Mouse (Mus musculus) G1E (cell line): ENCODE data around the gene Nup153. TPM values are rescaled to one million over a fixed set of nuclear protein-coding genes. Genes with fewer than 3 reads are reported as not detected.

ENCODE experiments used
- ATAC-seq: 2 replicates; pipeline ENCODE4 v1.8.0; 2016; ENCODE audit warnings: mild to moderate bottlenecking; ENCODE audit not compliant: insufficient number of reproducible peaks, poor library complexity, low FRiP score, severe bottlenecking; ENCODE audit errors: extremely low read depth
- DNase-seq: peaks from one replicate; pipeline ENCODE4 v3.0.0; 2012; ENCODE audit warnings: low spot score
- H3K27me3 ChIP-seq: 2 replicates; pipeline ENCODE4 v1.6.1; 2012; ENCODE audit warnings: mild to moderate bottlenecking, low read length, inconsistent platforms; ENCODE audit not compliant: insufficient read depth
- H3K36me3 ChIP-seq: replicated peaks from 2 replicates; pipeline ENCODE3; 2012; ENCODE audit warnings: mild to moderate bottlenecking, inconsistent platforms
- H3K4me1 ChIP-seq: 2 replicates; pipeline ENCODE4 v1.6.1; 2012; ENCODE audit warnings: low read depth, low read length, inconsistent platforms, mixed read lengths; ENCODE audit not compliant: insufficient read depth
- H3K4me3 ChIP-seq: 2 replicates; pipeline ENCODE4 v1.5.1; 2012; ENCODE audit warnings: low read depth, mild to moderate bottlenecking, inconsistent platforms, low read length, moderate library complexity, mixed read lengths
- H3K9me3 ChIP-seq: replicated peaks from 2 replicates; pipeline ENCODE4 v1.6.1; 2012; ENCODE audit warnings: inconsistent platforms
- CTCF ChIP-seq: IDR thresholded peaks from 2 replicates; pipeline ENCODE4 v1.5.1; 2012; ENCODE audit warnings: low read depth, low read length, inconsistent platforms, mixed read lengths
- GATA1 ChIP-seq: IDR thresholded peaks from 2 replicates; pipeline ENCODE4 v1.6.1; 2012; ENCODE audit warnings: borderline replicate concordance, low read length, inconsistent platforms, mixed read lengths
- GATA2 ChIP-seq: IDR thresholded peaks from 2 replicates; pipeline ENCODE4 v1.6.1; 2012; ENCODE audit warnings: low read depth, low read length, inconsistent platforms, borderline replicate concordance
- POLR2AphosphoS5 ChIP-seq: IDR thresholded peaks from 2 replicates; pipeline ENCODE4 v1.6.1; 2012; ENCODE audit warnings: low read depth, low read length, inconsistent platforms; ENCODE audit not compliant: insufficient replicate concordance
- TAL1 ChIP-seq: conservative IDR thresholded peaks from 2 replicates; pipeline ENCODE4 v1.6.1; 2012; ENCODE audit warnings: low read depth, low read length, inconsistent platforms, mixed read lengths
- polyA plus RNA-seq: library from polyadenylated mRNA; stranded (reverse); fragments of >175 nt; gene quantifications from 2 replicates; pipeline ENCODE4 v1.2.3, GENCODE M21; 2012
- total RNA-seq, 2 experiments: library from RNA; stranded (forward) in 1 of 2; stranded (reverse) in 1 of 2; fragments of 200-1000 nt in 1 of 2; fragments of >200 nt in 1 of 2; fragmentation: Nextera tagmentation in 1 of 2; gene quantifications; 2 replicates each; pipeline ENCODE4 v1.2.3; 2014 to 2017

The Nup153 gene
- total and polyA plus RNA-seq, 3 experiments: 21.1 to 235 (median 92.3) TPM

GRCm38 (mm10) chr13:46735808-46736478 is 8.2 kb upstream of the Nup153 start:
- H3K4me3 ChIP-seq: peak overlapping the region; percentile 72
- H3K4me1 ChIP-seq: peaks cover 23% of the 10 kb centered on the region
- ATAC-seq (peak; percentile 69), DNase-seq (peak; percentile 50)
- H3K9me3 ChIP-seq: no peaks in the 10 kb centered on the region; the same call in 1 of the 2 replicates
- no peaks in the 10 kb centered on the region for H3K27me3 ChIP-seq
- H3K36me3 ChIP-seq: no peaks in the 10 kb centered on the region
- TF ChIP-seq POLR2AphosphoS5 (no peak), TAL1 (no peak), GATA1 (no peak), GATA2 (no peak)

DNA sequence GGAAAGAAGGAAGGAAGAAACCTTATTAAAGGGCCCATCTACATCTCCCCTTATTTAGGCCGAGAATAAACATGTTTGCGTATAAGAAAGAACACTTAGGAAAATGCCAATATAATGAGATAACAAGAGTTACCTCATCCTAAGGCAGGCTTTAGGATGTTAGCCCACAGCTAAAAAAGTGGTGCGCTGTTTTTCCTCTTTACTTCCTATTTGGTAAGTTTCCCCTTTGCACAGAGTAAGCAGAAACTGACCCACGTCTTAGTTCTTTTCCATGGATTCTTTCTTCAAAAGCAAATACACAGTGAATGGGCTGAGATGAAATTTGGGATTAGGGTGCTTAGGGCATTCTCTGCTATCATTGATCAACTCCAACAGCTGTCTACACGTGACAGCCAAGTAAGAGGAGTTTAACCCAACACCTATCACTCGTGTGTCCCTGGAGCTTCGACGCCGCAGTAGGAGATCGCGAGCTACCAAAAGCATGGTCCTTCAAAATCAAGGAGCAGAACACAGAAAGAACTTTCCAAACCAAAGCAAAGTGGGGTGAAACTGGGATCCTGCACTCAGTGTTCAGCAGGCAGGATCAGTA is 7.6 kb upstream of the Nup153 start:
- no peak for DNase-seq
- Histone ChIP-seq H3K27me3 (no peaks in the 10 kb centered on the region), H3K4me3 (peak overlapping the region; percentile 72), H3K9me3 (no peaks in the 10 kb centered on the region; the same call in 1 of the 2 replicates), H3K4me1 (peaks cover 23% of the 10 kb centered on the region), H3K36me3 (no peaks in the 10 kb centered on the region)
- no peak for TF ChIP-seq CTCF
- no peak for TF ChIP-seq GATA1
- no peak for TF ChIP-seq GATA2
- TF ChIP-seq TAL1: no peak
- ATAC-seq: no peak

GRCm38 (mm10) chr13:46729998-46730397 is 2.3 kb upstream of the Nup153 start:
- H3K4me3 ChIP-seq: no peak overlapping the region

DNA sequence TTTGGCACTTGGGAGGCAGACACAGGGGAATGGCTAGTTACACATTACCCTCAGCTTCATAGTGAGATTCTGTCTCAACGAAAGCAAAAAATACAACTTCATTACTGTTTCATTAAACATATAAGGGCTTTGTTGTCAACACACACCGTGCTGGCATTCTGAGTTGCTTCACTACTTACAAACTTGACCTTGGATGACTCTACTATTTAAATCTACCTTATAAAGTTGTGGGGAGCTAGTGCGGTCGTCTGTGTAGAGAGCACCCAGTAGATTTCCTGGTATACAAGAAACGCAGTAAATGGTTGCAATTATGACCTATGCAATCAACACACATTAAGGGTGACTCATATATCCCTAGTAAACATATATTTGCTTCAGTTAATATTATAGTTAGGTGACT is 671 bp upstream of the Nup153 start:
- Histone ChIP-seq H3K27me3 (no peaks in the 10 kb centered on the region), H3K4me3 (peak overlapping the region; percentile 89), H3K4me1 (peaks cover 22% of the 10 kb centered on the region), H3K36me3 (peaks cover 8% of the 10 kb centered on the region), H3K9me3 (no peaks in the 10 kb centered on the region; the same call in 1 of the 2 replicates)
- ATAC-seq (no peak), DNase-seq (no peak)
- TF ChIP-seq GATA1: no peak

More at GRCm38 (mm10) chr13:46729998-46730397, 2.3 kb upstream of the Nup153 start:
- TF ChIP-seq POLR2AphosphoS5: no peak
- no peak for TF ChIP-seq TAL1
- TF ChIP-seq CTCF: no peak
- no peak for TF ChIP-seq GATA1
- no peak for TF ChIP-seq GATA2
- peaks cover 3% of the 10 kb centered on the region for H3K36me3 ChIP-seq
- no peaks in the 10 kb centered on the region; the same call in 1 of the 2 replicates for H3K9me3 ChIP-seq
- DNase-seq (no peak), ATAC-seq (no peak)
- no peaks in the 10 kb centered on the region for H3K27me3 ChIP-seq
- peaks cover 13% of the 10 kb centered on the region for H3K4me1 ChIP-seq

- Histone ChIP-seq H3K27me3 (no peaks in the 10 kb centered on the region), H3K4me3 (peak overlapping the region; percentile 89), H3K36me3 (peaks cover 8% of the 10 kb centered on the region), H3K4me1 (peaks cover 27% of the 10 kb centered on the region), H3K9me3 (no peaks in the 10 kb centered on the region; the same call in 1 of the 2 replicates)
- ATAC-seq (peak; percentile 23; the same call in 1 of the 2 replicates), DNase-seq (peak; percentile 24)
- TF ChIP-seq GATA2 (no peak), CTCF (no peak), GATA1 (no peak), TAL1 (no peak), POLR2AphosphoS5 (no peak)
Measured at GRCm38 (mm10) chr13:46727038-46727836, 503 bp downstream of the Nup153 start.

- TF ChIP-seq GATA1: no peak
- Histone ChIP-seq H3K9me3 (no peaks in the 10 kb centered on the region), H3K4me1 (peaks cover 33% of the 10 kb centered on the region), H3K4me3 (peak overlapping the region; percentile 89), H3K36me3 (peaks cover 11% of the 10 kb centered on the region), H3K27me3 (no peaks in the 10 kb centered on the region)
- ATAC-seq (no peak), DNase-seq (no peak)
Measured at GRCm38 (mm10) chr13:46726288-46727037, 1.3 kb downstream of the Nup153 start.
